Mouse (Mus musculus) heart, postnatal 0 days (tissue): ENCODE measurements around the gene H2-M10.1.

Experiments used
- CTCF ChIP-seq: IDR thresholded peaks from 2 replicates; pipeline ENCODE4 v1.5.1; 2016; ENCODE audit warnings: antibody characterized with exemption, control low read depth, low read depth
- EP300 ChIP-seq: IDR thresholded peaks from 2 replicates; pipeline ENCODE4 v1.6.1; 2016; ENCODE audit warnings: antibody characterized with exemption, low read depth

DNA sequence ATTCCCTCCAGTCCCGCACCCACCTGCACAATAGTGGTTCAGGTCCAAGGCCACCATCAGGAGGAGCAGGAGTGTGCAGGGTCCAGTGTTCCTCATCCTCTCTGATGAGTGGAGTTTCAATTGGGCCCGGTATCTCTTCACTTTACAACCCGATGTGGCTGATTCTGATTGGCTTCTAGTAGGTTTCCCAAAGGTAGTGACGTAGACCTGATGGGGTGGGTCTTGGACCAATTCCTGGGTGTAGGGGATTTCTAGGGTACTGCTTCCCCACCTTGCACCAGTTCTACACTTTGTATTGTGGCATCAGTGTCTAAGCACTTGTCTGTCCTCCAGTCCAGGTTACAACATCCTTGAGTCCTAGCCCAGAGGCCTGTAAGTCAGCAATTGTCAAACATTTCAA is at the start of gene H2-M10.1:
- TF ChIP-seq CTCF (no peak), EP300 (no peak)
